Mouse (Mus musculus) C2C12 (cell line): ENCODE results near the gene Hivep1.

Experiments
- CEBPB ChIP-seq: IDR thresholded peaks from one replicate; pipeline ENCODE4 v1.6.1; 2011; ENCODE audit warnings: low read depth, mild to moderate bottlenecking, control low read depth, moderate library complexity
- CTCF ChIP-seq: IDR thresholded peaks from one replicate; pipeline ENCODE4 v1.5.1; 2011; ENCODE audit not compliant: control insufficient read depth, insufficient read depth, insufficient read length
- FOSL1 ChIP-seq: IDR thresholded peaks from one replicate; pipeline ENCODE4 v1.8.0; 2011; ENCODE audit warnings: mild to moderate bottlenecking, low read length; ENCODE audit not compliant: poor library complexity, insufficient read depth, severe bottlenecking
- MAX ChIP-seq: IDR thresholded peaks from one replicate; pipeline ENCODE4 v1.6.1; 2011; ENCODE audit warnings: mild to moderate bottlenecking, control low read depth
- MYOD1 ChIP-seq: IDR thresholded peaks from one replicate; pipeline ENCODE4 v1.6.1; 2011; ENCODE audit warnings: low read depth; ENCODE audit not compliant: control insufficient read depth, insufficient read length
- MYOG ChIP-seq: IDR thresholded peaks from one replicate; pipeline ENCODE4 v1.6.1; 2011; ENCODE audit not compliant: control insufficient read depth, insufficient read length; ENCODE audit errors: extremely low read depth
- USF1 ChIP-seq: IDR thresholded peaks from one replicate; pipeline ENCODE4 v1.6.1; 2011; ENCODE audit warnings: low read depth, mild to moderate bottlenecking, control low read depth, moderate library complexity

DNA sequence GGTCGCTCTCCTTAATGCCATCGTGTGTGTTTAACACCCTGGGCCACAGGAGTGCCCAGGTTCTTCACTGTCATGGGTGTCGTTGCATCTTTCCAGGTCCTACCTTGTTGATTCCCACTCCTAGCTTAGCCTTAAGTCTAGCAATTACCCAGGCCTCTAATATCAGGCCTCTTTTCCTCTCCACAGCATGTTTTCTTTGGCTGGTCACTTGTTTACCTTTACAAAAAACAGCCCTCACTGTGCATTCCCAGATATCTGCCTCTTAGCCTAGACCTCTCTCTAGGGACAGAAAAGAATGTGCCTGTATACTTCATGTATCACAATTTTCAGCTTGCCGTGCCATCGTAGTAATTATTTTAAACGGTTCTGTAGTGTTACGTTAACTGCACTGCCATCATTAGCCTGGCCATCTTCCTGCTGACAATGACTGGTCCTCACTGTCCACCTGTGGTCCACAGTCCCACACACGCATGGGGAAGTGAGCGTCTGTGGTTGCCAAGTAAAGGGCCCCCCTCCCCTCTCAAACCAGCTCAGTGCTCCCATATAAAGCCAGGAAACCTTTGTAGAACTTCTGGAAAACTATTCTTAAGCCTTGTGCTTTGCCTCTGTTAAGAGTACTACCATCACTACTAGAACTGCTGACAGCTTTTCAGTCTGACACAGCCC is 98.8 kb downstream of the Hivep1 start:
- TF ChIP-seq USF1 (no peak), CTCF (no peak), CEBPB (no peak), MAX (no peak), MYOG (no peak), FOSL1 (no peak), MYOD1 (no peak)
